Mouse (Mus musculus) liver, embryonic 14.5 days (tissue): ENCODE measurements at regions not wholly inside any gene's neighbourhood (a gene's known extent, or its start where the extent isn't known, plus 50 kb on each side); places are given as distances from the start of the nearest gene placed in this dataset.
A peak's percentile ranks its signal among the peaks of the same experiment; 100 is the strongest.
"Not testable (repeated sequence)": the region's sequence is repeated elsewhere in the genome, so short reads cannot be mapped to it uniquely, and the experiment has no call there.

ENCODE experiments used
- ATAC-seq: fragments of 200-750 bp; cut with Nextera tagmentation; 2 replicates; pipeline ENCODE4 v1.8.0; 2017; ENCODE audit warnings: moderate number of reproducible peaks, mild to moderate bottlenecking, moderate library complexity; ENCODE audit not compliant: insufficient read depth
- DNase-seq, 3 experiments: peaks; one replicate each; pipeline ENCODE4 v3.0.0-alpha.2; 2012 to 2013; ENCODE audit warnings: low read depth in 3 of 3, low spot score in 3 of 3
- H3K27ac ChIP-seq: fragments of 300-500 bp; sonication (generic); 2 replicates; pipeline ENCODE4 v1.5.1; 2014; ENCODE audit warnings: moderate library complexity, mild to moderate bottlenecking, control low read depth, inconsistent platforms
- H3K27me3 ChIP-seq: fragments of 300-500 bp; sonication (generic); 2 replicates; pipeline ENCODE4 v1.6.1; 2014; ENCODE audit warnings: mild to moderate bottlenecking, low read length, moderate library complexity; ENCODE audit not compliant: control insufficient read depth, insufficient read depth
- H3K36me3 ChIP-seq: fragments of 300-500 bp; sonication (generic); replicated peaks from 2 replicates; pipeline ENCODE4 v1.6.1; 2014; ENCODE audit warnings: low read depth; ENCODE audit not compliant: control insufficient read depth, insufficient read depth
- H3K4me1 ChIP-seq, 2 experiments: fragments of 200-500 bp in 1 of 2; fragments of 300-500 bp in 1 of 2; sonication (generic) in 1 of 2; replicated peaks; 2 replicates each; pipeline ENCODE4 v1.6.1; 2012 to 2014; ENCODE audit warnings: antibody characterized with exemption in 1 of 2, inconsistent platforms in 1 of 2, low read length in 1 of 2; ENCODE audit not compliant: control insufficient read depth in 2 of 2, insufficient read depth in 2 of 2
- H3K4me2 ChIP-seq: fragments of 300-500 bp; sonication (generic); 2 replicates; pipeline ENCODE4 v1.6.1; 2014; ENCODE audit warnings: low read depth, mild to moderate bottlenecking, control low read depth, moderate library complexity
- H3K4me3 ChIP-seq, 2 experiments: fragments of 200-500 bp in 1 of 2; fragments of 300-500 bp in 1 of 2; sonication (generic) in 1 of 2; 2 replicates each; pipeline ENCODE4 v1.5.1; 2012 to 2014; ENCODE audit warnings: low read depth in 2 of 2, low read length in 2 of 2, mild to moderate bottlenecking in 2 of 2, control low read depth in 1 of 2, inconsistent platforms in 1 of 2, moderate library complexity in 1 of 2; ENCODE audit not compliant: insufficient read depth in 1 of 2
- H3K9ac ChIP-seq: fragments of 300-500 bp; sonication (generic); replicated peaks from 2 replicates; pipeline ENCODE4 v1.6.1; 2014; ENCODE audit warnings: mild to moderate bottlenecking, control low read depth, moderate library complexity
- H3K9me3 ChIP-seq: fragments of 300-500 bp; sonication (generic); 2 replicates; pipeline ENCODE4 v1.6.1; 2016; ENCODE audit warnings: low read length, mixed read lengths; ENCODE audit not compliant: control insufficient read depth
- WGBS: fragments of 180-500 bp; shearing (Covaris S2); extraction: QIAGEN DNeasy Blood & Tissue Kit; methylation state at CpG from one replicate; pipeline ENCODE4 v1.1.7; 2014; ENCODE audit not compliant: insufficient replicate concordance; 5-methylcytosine and 5-hydroxymethylcytosine counted together

DNA sequence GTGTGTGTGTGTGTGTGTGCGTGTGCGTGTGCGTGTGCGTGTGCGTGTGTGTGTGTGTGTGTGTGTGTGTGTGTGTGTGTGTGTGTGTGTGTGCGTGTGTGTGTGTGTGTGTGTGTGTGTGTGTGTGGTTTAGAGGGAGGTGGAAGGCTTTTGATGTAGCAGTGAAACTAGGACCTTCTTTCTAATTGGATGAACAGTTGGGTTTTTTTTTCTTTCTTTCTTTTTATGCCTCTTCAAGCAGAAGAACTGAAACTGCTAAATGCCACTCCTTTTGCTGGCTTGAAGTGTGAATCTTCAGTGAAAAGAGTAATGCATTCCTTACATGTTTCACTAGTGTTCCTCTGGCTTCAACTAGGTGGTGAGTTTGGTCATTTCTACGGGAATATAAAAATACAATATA lies 828.8 kb upstream of the Olfr1507 start:
- not testable (repeated sequence) for ATAC-seq, H3K9me3 ChIP-seq, H3K4me1 ChIP-seq, H3K4me2 ChIP-seq, H3K36me3 ChIP-seq, H3K27ac ChIP-seq, H3K9ac ChIP-seq, DNase-seq, H3K4me3 ChIP-seq, H3K27me3 ChIP-seq
- 71% methylated on average over 1 of the region's 7 CpGs for WGBS

DNA sequence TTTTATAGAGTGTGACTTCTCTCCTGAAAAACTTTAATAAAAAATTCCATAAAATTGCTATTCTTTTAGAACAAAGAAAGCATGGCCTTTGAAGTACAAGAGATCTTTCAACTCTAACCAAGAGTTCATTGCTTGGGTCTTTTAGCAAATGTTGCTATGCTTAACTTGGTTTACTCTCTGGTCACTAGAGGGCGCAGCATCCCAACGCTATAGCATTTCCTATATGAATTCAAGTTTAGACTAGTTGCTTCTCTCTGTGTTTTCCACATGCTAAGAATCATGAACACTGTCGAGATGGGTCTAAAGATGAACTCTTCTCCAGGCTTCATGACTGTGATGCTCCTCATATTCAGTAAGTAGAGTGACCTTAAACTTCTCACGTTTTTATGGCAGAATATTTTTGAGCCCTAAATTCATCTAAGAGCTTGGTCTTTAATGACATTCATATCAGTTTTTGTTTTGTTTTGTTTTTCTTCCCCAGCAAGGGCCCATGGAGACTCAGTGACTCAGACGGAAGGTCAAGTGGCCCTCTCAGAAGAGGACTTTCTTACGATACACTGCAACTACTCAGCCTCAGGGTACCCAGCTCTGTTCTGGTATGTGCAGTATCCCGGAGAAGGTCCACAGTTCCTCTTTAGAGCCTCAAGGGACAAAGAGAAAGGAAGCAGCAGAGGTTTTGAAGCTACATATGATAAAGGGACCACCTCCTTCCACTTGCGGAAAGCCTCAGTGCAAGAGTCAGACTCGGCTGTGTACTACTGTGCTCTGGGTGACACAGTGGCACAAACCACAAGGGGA lies 823.2 kb upstream of the Olfr1507 start:
- H3K36me3 ChIP-seq, H3K4me2 ChIP-seq, H3K9me3 ChIP-seq, H3K27me3 ChIP-seq, DNase-seq, H3K27ac ChIP-seq, H3K9ac ChIP-seq, H3K4me3 ChIP-seq, H3K4me1 ChIP-seq: not testable (repeated sequence)
- ATAC-seq: 0 out of 2 replicates have a peak, but pooled peaks have one; percentile 21
- WGBS: no CpG with 5 or more reads among the region's 9 CpGs

DNA sequence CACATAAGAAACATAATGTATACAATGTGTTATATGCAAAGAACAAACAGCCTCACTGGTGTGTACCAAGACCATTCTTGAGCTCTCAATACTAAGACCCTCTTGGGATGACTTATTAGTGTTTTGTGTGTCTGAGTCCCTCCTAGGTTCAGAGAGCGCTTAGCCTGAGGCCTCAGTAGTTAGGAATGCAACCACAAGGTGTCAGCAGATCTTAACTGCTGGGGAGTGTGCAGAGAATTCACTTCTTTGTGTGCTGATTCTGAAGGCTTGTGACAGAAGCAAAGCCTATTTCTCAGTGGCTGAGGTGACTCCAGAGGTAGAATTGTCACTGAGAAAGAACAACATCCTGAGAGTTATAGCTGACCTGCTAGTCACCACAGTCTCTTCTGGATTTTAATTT lies 816.9 kb upstream of the Olfr1507 start:
- H3K4me1 ChIP-seq, H3K27me3 ChIP-seq, H3K36me3 ChIP-seq, ATAC-seq, H3K9me3 ChIP-seq, H3K4me3 ChIP-seq, H3K4me2 ChIP-seq, H3K27ac ChIP-seq, DNase-seq, H3K9ac ChIP-seq: not testable (repeated sequence)
- 48% methylated on average over 1 of the region's 1 CpGs for WGBS

DNA sequence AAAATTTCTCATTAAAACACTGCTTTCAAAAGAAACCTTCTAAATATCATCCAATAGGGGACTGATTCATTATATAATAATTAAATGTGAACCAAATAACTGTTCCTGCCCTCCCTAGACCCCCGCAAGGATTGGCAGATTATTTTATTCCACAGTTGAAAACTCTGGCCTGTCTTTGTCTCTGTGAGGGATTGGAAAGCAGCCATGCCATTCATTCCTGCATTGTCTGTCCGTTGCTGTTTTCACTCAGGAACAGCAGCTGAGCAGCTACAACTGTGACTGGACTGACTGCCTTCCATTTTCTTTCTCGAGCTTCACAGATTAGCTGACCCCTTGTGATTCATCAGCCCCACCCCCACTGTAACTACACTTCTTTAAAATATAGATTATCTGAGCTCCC lies 807.6 kb upstream of the Olfr1507 start:
- H3K27ac ChIP-seq, H3K4me2 ChIP-seq, ATAC-seq, H3K9me3 ChIP-seq, H3K4me1 ChIP-seq, H3K27me3 ChIP-seq, H3K9ac ChIP-seq, H3K4me3 ChIP-seq, DNase-seq, H3K36me3 ChIP-seq: not testable (repeated sequence)
- no CpG with 5 or more reads among the region's 3 CpGs for WGBS

DNA sequence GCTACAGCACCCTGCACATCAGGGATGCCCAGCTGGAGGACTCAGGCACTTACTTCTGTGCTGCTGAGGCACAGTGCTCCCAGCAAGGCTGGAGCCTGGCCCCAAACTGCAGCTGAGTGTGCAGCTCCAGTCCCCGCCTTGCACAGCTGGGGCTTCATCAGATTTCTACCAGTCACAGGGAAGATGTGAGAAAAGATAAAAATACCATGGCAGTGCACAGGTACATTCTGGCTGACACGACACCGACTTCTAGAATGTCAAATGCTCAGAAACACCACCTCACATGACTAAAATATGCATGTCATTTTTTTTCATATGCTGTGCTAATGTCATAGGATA lies 806.9 kb upstream of the Olfr1507 start:
- not testable (repeated sequence) for H3K27me3 ChIP-seq, H3K4me3 ChIP-seq, DNase-seq, H3K4me2 ChIP-seq, H3K9ac ChIP-seq, H3K9me3 ChIP-seq, H3K4me1 ChIP-seq, ATAC-seq, H3K36me3 ChIP-seq, H3K27ac ChIP-seq
- WGBS: no CpG with 5 or more reads among the region's 3 CpGs

DNA sequence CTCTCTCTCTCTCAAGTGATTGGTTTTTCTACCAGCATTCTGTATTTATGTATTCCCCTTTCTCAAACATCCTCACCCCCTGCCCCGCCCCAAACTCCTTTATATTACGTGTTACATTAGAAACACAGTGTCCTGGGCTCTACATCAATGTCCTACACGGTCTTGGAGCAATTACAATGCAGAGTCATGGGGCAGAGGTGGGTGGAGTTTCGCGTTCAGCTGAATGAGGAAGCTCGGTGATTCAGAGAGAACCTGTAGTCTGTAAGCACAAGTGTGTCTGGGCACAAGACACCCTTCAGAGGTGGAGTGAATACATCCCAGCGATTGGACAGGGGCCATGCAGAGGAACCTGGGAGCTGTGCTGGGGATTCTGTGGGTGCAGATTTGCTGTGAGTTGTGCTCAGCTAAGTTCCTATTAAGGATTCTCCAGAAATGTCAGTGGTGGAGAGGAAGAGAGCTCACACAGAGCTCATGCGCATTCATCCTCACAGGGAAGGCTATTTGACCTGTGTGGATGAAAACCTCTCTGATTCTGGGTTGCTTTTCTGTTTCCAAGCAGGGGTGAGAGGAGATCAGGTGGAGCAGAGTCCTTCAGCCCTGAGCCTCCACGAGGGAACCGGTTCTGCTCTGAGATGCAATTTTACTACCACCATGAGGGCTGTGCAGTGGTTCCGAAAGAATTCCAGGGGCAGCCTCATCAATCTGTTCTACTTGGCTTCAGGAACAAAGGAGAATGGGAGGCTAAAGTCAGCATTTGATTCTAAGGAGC lies 806.4 kb upstream of the Olfr1507 start:
- not testable (repeated sequence) for H3K4me3 ChIP-seq, H3K4me2 ChIP-seq, H3K36me3 ChIP-seq, H3K27me3 ChIP-seq, ATAC-seq, H3K4me1 ChIP-seq, H3K9me3 ChIP-seq, DNase-seq, H3K9ac ChIP-seq, H3K27ac ChIP-seq
- no CpG with 5 or more reads among the region's 11 CpGs for WGBS

DNA sequence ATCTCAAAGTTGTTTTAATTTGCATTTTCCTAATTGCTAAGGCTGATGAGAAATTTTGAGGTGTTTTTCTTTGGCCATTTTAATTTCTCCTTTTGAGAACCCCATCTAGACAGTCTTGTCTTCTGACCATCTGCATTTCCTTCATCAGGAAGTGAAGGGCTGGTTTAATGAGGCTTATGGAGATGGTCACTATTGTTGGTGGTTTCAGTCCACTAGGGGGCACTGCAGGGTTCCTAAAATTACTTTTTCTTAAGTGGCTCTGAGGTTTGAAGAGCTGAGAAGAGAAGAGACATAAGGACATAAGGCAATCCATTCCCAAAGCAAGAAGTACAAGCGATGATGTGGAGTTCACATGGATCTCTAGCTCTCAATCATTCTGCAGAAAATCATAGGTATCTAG lies 805.6 kb upstream of the Olfr1507 start:
- H3K9ac ChIP-seq, H3K9me3 ChIP-seq, ATAC-seq, H3K36me3 ChIP-seq, H3K27ac ChIP-seq, H3K4me3 ChIP-seq, DNase-seq, H3K4me1 ChIP-seq, H3K4me2 ChIP-seq, H3K27me3 ChIP-seq: not testable (repeated sequence)
- 48% methylated on average over 1 of the region's 1 CpGs for WGBS

DNA sequence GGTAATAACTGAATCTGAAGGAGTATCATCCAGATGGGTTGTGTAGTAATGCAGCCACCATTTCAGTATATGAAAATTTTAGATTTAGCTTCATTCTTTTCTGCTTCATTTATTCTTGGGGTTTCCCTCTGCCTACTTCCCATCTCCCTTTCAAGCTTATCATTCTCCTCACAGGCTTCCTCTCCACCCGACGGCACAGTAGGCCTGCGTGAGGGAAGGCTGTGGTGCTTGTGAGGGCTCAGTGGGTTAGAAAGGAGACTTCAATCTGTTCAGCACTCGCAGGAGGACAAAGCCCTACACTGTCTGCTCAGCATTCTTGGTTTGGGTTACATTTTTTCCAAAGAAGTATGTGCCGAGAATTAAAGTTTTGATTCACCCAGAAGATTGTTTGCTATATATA lies 804.2 kb upstream of the Olfr1507 start:
- not testable (repeated sequence) for H3K4me2 ChIP-seq, H3K27me3 ChIP-seq, ATAC-seq, H3K4me3 ChIP-seq, H3K36me3 ChIP-seq, H3K9me3 ChIP-seq, DNase-seq, H3K27ac ChIP-seq, H3K4me1 ChIP-seq, H3K9ac ChIP-seq
- WGBS: no CpG with 5 or more reads among the region's 5 CpGs
